Mouse (Mus musculus): ENCODE measurements at regions not wholly inside any gene's neighbourhood (a gene's known extent, or its start where the extent isn't known, plus 50 kb on each side); places are given as distances from the start of the nearest gene placed in this dataset.
A peak's percentile ranks its signal among the peaks of the same experiment; 100 is the strongest.

DNA sequence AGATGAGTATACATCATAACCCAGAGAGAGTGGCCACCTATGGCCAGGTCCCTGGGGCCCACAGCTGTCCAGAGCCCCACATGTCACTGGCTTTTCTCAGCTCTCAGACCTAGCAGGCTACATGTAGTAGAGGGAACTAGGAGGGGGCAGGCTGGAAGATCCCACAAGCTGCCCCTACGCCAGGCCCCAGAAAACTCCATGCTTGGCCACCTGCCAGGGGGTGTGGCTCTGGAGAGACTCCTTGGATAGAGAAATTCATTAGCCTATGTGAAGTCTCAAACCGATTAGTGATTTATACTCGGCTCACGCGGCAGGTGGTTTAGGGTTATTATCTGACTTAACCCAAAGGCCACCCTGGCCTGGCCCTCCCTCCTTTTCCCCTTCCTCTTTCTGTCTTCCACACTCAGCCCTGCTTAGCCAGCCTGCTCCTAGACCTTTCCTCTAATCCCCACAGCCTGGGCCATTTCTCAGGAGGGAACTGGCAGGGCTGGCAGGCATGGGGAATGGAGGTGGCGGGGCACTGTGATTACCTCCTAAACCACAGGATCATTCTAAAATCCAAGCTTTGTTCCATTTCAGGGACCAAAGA, 77.7 kb downstream of the Efnb1 start:
- DNase-seq: peak in 1 of 2 experiments; percentile 37

- DNase-seq: peak; percentile 41 to 51
These were observed 68.1 kb downstream of the Efnb1 start for GRCm38 (mm10) chrX:99204077-99204476.

- DNase-seq: no peak
These were observed 65.2 kb downstream of the Efnb1 start for GRCm38 (mm10) chrX:99201081-99201480.

DNA sequence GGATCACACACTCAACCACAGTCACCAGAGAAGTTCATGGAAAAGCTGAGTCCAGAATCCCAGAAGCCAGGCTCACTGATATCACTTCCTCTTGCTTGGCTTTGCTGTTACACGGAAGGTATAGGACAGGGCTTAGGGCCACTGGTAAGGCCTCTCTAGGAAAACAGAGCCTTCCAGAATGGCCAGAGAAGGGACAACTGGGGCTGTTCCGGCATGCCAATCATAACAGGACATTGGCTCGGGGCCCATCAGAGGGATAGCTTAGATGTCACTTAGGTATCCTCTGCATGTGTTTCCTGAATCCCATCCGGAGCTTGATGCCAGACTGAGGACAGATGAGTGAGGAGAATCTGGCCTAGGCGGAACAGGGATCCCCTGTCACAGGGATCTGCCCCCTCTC, 63.7 kb downstream of the Efnb1 start:
- DNase-seq: peak in 1 of 2 experiments; percentile 48

DNA sequence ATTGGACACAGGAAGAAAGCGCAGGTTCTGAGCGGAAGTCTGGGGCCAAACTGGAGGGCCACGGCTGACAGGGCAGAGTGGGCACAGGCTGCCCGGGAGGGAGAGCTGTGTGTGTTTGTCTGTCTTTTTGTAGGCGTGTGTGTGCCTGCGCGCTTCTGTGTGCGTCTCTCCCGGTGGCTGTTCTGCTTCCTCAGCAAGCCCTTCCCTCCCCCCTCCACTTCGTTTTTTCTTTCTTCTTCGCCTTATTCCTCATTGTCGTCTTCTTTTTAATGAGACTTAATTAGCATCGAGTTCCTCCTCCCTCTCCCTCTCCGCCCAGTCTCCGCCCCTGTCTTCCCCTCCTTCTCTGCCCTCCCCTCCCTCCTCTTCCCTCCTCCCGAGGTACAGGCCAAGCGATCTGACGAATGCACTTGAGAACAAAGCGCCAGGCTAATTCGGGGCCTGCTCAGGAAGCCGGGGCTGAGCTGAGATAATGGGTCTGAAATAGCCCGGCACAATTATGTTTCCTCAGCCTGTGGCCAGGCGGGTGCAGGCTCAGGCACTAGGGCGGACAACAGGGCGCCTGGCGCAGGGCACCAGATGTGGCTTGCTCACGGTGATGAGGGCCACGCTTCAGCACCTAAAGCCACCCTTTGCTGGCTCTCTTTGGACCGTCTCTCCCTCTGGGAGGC, 63.2 kb downstream of the Efnb1 start:
- DNase-seq: peak; percentile 41 to 59
